Mouse (Mus musculus) megakaryocyte, embryonic 14.5 days (primary cell): ENCODE data around the gene Adcy4. TPM values are rescaled to one million over a fixed set of nuclear protein-coding genes. Genes with fewer than 3 reads are reported as not detected.

Experiments used
- H3K27me3 ChIP-seq: replicated peaks from 2 replicates; pipeline ENCODE3; 2012; ENCODE audit warnings: inconsistent platforms
- H3K36me3 ChIP-seq: replicated peaks from 2 replicates; pipeline ENCODE3; 2012; ENCODE audit warnings: low read length, inconsistent platforms, mixed read lengths
- H3K4me1 ChIP-seq: 2 replicates; pipeline ENCODE4 v1.6.1; 2012; ENCODE audit warnings: inconsistent platforms
- H3K4me3 ChIP-seq: replicated peaks from 2 replicates; pipeline ENCODE3; 2012; ENCODE audit warnings: moderate library complexity, mild to moderate bottlenecking, inconsistent platforms
- H3K9me3 ChIP-seq: 2 replicates; pipeline ENCODE4 v1.6.1; 2012; ENCODE audit warnings: inconsistent platforms
- FLI1 ChIP-seq: IDR thresholded peaks from 2 replicates; pipeline ENCODE4 v1.6.1; 2012; ENCODE audit warnings: low read length, inconsistent platforms, mixed read lengths
- GATA1 ChIP-seq: IDR thresholded peaks from 3 replicates; pipeline ENCODE4 v1.6.1; 2012; ENCODE audit warnings: mixed read lengths, low read length, inconsistent platforms, borderline replicate concordance
- polyA plus RNA-seq: library from polyadenylated mRNA; stranded (reverse); fragments of >175 nt; gene quantifications from 2 replicates; pipeline ENCODE4 v1.2.3, GENCODE M21; 2012; ENCODE audit warnings: low replicate concordance; ENCODE audit not compliant: insufficient read depth

The Adcy4 gene
- polyA plus RNA-seq, 1 experiment, result not detected

DNA sequence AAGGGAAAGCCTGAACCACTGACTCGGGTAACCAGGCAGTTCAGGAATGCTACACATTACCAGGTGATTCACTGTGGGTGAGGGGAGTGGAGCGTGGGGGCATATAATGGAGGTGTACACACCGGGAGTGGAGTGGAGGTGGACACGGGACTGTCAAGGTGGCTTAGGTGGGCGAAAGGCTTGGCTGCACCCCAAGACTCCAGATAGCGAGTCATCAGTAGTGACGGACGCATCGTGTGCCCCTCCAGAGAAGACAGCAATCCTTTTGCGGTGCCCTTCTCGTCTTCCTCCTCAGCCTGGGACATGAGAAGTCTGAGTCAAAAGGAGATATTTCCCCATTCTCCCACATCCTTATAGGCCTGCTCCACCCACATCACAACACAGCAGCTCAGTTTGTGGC, 6.1 kb downstream of the Adcy4 start:
- H3K27me3 ChIP-seq, result peaks cover 51% of the 10 kb centered on the region
- peak overlapping the region; percentile 15 for H3K4me3 ChIP-seq
- H3K36me3 ChIP-seq, result no peaks in the 10 kb centered on the region
- TF ChIP-seq GATA1, result no peak
- TF ChIP-seq FLI1, result no peak
- peaks cover 46% of the 10 kb centered on the region for H3K4me1 ChIP-seq
- no peaks in the 10 kb centered on the region for H3K9me3 ChIP-seq

DNA sequence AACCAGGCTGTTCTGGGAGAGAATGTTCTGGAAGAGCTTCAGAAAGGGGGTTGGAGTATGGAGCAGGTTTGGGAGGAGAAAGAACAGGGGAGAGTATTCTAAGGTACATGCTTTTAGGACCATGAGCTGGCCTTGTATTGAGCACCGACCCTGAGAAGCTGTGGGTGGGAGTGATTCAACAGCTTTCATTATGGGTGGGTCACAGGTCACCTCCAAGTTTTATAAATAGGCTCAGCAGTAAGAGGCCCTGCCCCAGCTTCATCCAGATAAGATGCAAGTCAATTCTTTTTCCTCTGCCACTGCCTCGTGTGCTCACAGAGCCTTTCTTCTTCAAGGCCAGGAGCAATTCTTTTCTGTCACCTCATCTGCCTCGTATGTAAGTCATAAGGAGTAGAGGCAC, 6.7 kb downstream of the Adcy4 start:
- peaks cover 44% of the 10 kb centered on the region for H3K4me1 ChIP-seq

DNA sequence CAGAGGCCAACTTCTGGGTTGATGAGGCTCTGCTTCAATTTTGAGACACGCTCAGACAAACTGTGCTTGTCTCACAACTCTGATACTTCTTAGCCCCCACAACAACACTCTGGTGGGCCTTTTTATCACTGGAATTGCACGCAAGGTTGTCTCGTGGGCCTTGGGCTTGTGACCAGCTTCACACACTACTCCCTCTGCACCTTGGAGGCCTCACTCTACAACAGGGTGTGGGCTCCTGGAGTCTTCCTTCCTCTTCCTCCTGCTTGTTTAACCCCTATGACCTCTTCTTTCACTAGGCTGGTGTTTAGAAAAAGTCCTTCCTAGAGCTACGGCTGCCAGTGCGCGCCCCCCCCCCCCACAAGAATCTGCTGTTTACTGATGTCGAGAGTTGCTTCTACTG, 7.2 kb downstream of the Adcy4 start:
- H3K4me3 ChIP-seq, result no peak overlapping the region
- peaks cover 53% of the 10 kb centered on the region for H3K27me3 ChIP-seq
- H3K9me3 ChIP-seq, result no peaks in the 10 kb centered on the region
- no peaks in the 10 kb centered on the region for H3K36me3 ChIP-seq
- peaks cover 46% of the 10 kb centered on the region for H3K4me1 ChIP-seq
- no peak for TF ChIP-seq FLI1
- TF ChIP-seq GATA1, result no peak

More for the DNA sequence above, 6.7 kb downstream of the Adcy4 start:
- TF ChIP-seq GATA1, result no peak
- no peak for TF ChIP-seq FLI1
- Histone ChIP-seq H3K36me3 (no peaks in the 10 kb centered on the region), H3K4me3 (no peak overlapping the region), H3K9me3 (no peaks in the 10 kb centered on the region), H3K27me3 (peaks cover 52% of the 10 kb centered on the region)

DNA sequence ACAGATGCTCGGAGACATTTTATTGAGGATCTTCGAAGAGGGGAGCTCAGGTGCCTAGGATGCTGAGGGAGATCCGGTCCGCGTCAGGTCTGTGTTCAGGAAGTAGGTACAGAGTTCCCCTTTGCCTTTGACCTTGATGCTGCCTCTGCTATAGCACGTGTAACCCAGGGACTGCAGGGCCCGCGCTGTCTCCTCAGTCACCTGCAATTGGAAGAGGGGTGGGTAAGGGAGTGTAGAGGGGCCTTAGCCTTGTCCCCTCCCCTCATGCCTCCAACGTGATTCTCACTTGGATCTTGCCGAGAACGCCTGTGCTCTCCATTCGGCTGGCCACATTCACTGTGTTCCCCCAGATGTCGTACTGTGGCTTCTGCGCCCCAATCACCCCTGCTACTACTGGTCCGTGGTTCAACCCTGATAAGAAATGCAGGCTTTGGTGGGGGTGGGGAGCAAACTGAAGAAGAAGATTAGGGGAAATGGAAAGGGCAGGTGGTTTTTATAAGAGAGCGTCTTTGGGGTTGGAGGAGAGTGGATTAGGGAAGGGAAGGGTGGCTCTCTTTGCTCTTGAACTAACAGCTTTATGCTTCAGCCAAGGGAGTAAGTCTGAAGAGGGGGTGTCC, 14.7 kb downstream of the Adcy4 start:
- no peak for TF ChIP-seq FLI1
- no peak for TF ChIP-seq GATA1
- peaks cover 58% of the 10 kb centered on the region for H3K27me3 ChIP-seq
- H3K9me3 ChIP-seq, result no peaks in the 10 kb centered on the region
- peak overlapping the region; percentile 6 for H3K4me3 ChIP-seq
- peaks cover 73% of the 10 kb centered on the region for H3K4me1 ChIP-seq
- no peaks in the 10 kb centered on the region for H3K36me3 ChIP-seq

DNA sequence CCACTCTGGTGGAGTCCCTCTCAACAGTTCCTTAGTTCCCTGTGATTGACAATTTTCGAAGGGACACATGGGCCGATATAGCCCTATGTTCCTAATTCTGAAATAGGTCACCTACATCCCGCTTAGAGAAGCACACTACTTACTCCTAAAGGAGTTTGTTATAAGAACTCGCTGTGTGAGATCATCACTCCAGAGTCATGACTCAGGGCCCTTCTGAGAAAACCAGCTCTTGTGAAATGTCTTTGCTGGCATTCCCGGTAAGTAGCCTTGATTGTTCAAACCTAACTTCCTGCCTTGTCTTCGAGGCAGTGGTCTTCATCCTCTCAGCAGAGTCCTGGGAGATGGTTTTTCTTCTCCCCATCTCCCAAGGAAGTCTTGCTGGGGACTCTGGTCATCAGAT, 15.3 kb downstream of the Adcy4 start:
- peaks cover 73% of the 10 kb centered on the region for H3K4me1 ChIP-seq
- H3K27me3 ChIP-seq, result peaks cover 51% of the 10 kb centered on the region

DNA sequence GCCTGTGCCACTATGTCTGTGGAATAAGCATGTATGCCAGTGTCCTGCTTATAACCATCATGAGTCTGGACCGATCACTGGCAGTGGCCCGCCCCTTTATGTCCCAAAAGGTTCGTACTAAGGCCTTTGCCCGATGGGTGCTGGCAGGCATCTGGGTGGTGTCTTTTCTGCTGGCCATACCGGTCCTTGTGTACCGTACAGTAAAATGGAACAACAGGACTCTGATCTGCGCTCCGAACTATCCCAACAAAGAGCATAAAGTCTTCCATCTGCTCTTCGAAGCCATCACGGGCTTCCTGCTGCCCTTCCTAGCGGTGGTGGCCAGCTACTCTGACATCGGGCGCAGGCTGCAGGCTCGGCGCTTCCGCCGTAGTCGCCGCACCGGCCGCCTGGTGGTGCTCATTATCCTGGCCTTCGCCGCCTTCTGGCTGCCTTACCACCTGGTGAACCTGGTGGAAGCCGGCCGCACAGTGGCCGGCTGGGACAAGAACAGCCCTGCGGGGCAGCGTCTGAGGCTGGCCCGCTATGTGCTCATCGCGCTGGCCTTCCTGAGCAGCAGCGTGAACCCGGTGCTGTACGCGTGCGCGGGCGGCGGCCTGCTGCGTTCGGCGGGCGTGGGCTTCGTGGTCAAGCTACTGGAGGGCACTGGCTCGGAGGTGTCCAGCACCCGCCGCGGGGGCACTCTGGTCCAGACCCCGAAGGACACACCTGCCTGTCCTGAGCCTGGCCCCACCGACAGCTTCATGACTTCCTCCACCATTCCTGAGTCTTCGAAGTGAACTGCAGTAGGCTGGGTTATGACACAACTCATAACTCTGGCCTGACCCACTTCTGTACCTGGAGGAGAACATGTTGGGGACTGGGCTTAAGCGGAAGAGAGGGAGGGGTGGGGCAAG, 16.1 kb downstream of the Adcy4 start:
- TF ChIP-seq GATA1, result no peak
- no peak for TF ChIP-seq FLI1
- Histone ChIP-seq H3K36me3 (no peaks in the 10 kb centered on the region), H3K4me3 (peak overlapping the region; percentile 85), H3K27me3 (peaks cover 48% of the 10 kb centered on the region), H3K9me3 (no peaks in the 10 kb centered on the region), H3K4me1 (peaks cover 80% of the 10 kb centered on the region)

More for the DNA sequence above, 15.3 kb downstream of the Adcy4 start:
- Histone ChIP-seq H3K4me3 (no peak overlapping the region), H3K9me3 (no peaks in the 10 kb centered on the region), H3K36me3 (no peaks in the 10 kb centered on the region)
- TF ChIP-seq FLI1 (no peak), GATA1 (no peak)

DNA sequence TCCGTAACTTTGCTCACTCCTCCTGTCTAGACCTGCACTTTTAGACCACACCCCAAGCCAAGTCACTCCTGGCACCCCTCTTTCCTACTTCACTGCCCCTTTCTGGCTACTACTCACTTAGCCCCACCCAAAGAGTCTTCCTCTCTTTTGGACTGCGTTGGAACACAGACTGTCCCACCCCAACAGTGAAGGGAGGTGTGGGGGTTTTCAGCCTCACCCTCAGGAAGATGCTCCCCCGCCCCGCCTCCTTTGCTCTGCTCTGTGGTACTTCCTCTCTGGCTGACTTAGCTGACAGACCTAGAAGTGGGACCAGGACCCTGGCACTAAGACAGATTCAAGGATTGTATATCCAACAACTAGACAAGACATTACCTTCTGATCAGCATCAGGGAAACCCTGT, 18.2 kb downstream of the Adcy4 start, which contains the start of gene Ltb4r1:
TSS of gene Ltb4r1 (plus strand) at position 267 of the 400 bp plus-strand sequence.
- Histone ChIP-seq H3K27me3 (peaks cover 49% of the 10 kb centered on the region), H3K36me3 (peaks cover 3% of the 10 kb centered on the region), H3K4me3 (peak within 1 kb of the TSS; percentile 69), H3K9me3 (no peaks in the 10 kb centered on the region), H3K4me1 (peaks cover 87% of the 10 kb centered on the region)
- TF ChIP-seq FLI1 (no peak), GATA1 (no peak)

DNA sequence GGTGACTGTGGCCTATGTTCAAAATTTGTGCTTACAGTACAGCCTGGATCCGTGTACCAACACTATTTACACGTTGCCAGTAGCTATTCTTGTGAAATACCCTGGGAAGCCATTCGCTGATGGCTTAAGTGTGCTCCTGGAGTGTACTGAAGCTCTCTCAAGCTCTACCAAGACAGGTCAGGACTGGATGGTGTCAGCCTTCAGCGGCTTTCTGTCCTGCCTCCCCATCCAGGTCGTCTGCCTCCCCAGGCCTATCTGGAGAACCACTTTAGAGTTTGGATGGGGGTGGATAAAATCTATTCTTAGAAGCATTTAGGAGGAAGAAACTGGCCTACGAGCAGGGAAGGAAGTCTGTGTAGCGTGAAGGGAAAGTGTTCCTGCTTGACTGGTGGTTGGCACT, 20.7 kb downstream of the Adcy4 start:
- Histone ChIP-seq H3K4me3 (peak overlapping the region; percentile 64), H3K27me3 (peaks cover 30% of the 10 kb centered on the region), H3K4me1 (peaks cover 87% of the 10 kb centered on the region), H3K36me3 (peaks cover 3% of the 10 kb centered on the region), H3K9me3 (no peaks in the 10 kb centered on the region)
- TF ChIP-seq FLI1, result no peak
- no peak for TF ChIP-seq GATA1

DNA sequence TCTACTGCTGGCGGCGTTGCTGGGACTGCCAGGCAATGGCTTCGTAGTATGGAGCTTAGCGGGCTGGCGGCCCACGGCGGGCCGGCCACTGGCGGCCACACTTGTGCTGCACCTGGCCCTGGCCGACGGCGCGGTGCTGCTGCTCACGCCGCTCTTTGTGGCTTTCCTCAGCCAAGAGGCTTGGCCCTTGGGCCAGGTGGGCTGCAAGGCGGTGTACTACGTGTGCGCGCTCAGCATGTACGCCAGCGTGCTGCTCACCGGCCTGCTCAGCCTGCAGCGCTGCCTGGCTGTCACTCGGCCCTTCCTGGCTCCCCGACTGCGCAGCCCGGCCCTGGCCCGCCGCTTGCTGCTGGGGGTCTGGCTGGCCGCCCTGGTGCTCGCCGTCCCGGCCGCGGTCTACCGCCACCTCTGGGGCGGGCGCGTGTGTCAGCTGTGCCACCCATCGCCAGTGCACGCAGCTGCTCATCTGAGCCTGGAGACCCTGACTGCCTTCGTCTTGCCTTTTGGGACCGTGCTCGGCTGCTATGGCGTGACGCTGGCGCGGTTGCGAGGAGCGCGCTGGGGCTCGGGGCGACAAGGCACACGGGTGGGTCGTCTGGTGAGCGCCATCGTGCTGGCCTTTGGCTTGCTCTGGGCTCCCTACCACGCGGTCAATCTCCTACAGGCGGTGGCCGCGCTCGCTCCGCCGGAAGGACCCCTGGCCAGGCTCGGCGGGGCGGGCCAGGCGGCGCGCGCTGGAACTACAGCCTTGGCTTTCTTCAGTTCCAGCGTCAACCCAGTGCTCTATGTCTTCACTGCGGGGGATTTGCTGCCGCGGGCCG, 21.7 kb downstream of the Adcy4 start:
- Histone ChIP-seq H3K36me3 (peaks cover 3% of the 10 kb centered on the region), H3K4me3 (peak overlapping the region; percentile 84), H3K9me3 (no peaks in the 10 kb centered on the region), H3K4me1 (peaks cover 86% of the 10 kb centered on the region), H3K27me3 (peaks cover 20% of the 10 kb centered on the region)
- TF ChIP-seq FLI1, result no peak
- TF ChIP-seq GATA1, result no peak
